Mouse (Mus musculus) bone marrow, adult 2 months (tissue): ENCODE data around the gene Alad.

Experiments
- CTCF ChIP-seq: fragments of 200-500 bp; IDR thresholded peaks from 2 replicates; pipeline ENCODE4 v1.5.1; 2011; ENCODE audit warnings: low read length, control low read depth; ENCODE audit not compliant: control insufficient read depth, insufficient read depth
- POLR2A ChIP-seq: fragments of 200-500 bp; IDR thresholded peaks from 2 replicates; pipeline ENCODE4 v1.6.1; 2011; ENCODE audit warnings: low read depth, mild to moderate bottlenecking, control low read depth, low read length, borderline replicate concordance; ENCODE audit not compliant: control insufficient read depth

DNA sequence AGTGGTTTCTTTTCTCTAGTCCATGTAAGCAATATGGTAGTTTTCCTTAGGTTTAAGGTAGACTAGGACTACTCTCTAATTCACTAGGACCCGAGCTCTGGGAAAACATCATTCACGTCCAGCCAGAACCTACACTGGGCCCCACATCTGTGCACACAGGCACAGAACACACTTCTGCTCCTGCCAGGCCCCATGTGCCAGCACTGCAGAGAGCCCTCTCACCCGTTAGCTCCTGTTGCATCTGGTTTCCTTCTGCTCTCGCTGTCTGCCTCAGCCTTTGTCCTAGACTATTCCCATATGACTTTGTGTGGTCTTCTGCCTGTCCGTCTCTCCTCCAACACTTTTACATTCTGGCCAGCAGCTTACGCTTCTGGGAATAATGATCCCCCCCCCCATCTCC is 14.0 kb upstream of the Alad start:
- TF ChIP-seq CTCF (no peak), POLR2A (no peak)
